ENCODE assay signal across 8 mouse cellular contexts in the genomic region with DNA sequence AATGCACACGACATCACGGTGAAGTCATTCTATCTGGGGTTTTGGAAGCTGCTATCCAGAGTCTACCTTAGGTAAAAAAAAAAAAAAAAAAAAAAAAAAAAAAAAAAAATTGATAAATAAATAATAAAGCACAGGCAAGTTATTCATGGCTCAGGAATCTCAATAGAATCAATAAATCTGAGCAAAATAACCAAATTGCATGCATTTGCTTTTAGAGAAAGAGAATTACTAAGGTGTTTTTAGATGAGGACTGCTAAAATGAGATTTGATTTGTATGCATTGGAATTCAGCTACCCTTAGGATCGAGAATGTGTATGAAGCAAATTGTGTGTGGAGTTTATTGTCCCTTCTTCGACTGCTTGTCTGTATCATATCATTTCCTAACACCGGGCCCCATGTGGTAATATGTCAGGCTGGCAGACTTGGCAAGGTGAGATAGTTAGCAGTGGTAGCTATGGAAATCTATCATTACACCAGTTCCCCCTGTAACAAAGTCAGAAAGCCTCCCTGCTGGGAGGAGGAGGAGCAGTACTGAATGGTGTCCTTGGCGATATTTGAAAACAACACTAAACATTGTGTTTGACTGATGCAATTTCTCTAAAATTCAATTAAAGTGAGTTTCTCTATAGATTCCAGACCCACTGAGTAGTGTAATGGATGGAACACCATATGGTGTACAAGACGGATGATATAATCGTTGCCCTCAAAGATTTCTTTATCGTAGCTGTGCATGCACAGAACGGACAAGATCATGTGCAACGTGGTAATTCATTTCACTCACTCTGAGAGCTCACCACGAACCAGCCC. TPM values are rescaled to one million over a fixed set of nuclear protein-coding genes. Genes with fewer than 3 reads are reported as not detected.
DNase-seq lines count a peak whose midpoint lies in the region; ATAC-seq and TF ChIP-seq lines count a peak whose summit lies in the region.

No protein-coding gene starts in this region.

- H3K9me3 ChIP-seq in erythroblast, embryonic 14.5 days (ENCODE audit: control insufficient read depth, low read length) = no peaks in the 10 kb centered on the region
- H3K9me3 ChIP-seq in E14TG2a.4 (ENCODE audit: low read length) = no peaks in the 10 kb centered on the region
- no peaks in the 10 kb centered on the region for H3K9me3 ChIP-seq in forebrain, embryonic 16.5 days (ENCODE audit: control insufficient read depth, low read length)
- H3K9me3 ChIP-seq in liver, embryonic 16.5 days (replicated peaks; ENCODE audit: control insufficient read depth, low read length) = no peaks in the 10 kb centered on the region

- DNase-seq in urinary bladder, adult 2 months (ENCODE audit: low spot score) = no peak
- DNase-seq in ovary, postnatal 36 days (ENCODE audit: low spot score) = no peak
- no peak for DNase-seq in embryo, embryonic 10 days (ENCODE audit: low spot score)

- H3K4me1 ChIP-seq in erythroblast, embryonic 14.5 days (ENCODE audit: control insufficient read depth) = peaks cover 42% of the 10 kb centered on the region
- peaks cover 41% of the 10 kb centered on the region for H3K4me1 ChIP-seq in E14TG2a.4 (replicated peaks; ENCODE audit: low read depth, low read length)
- peaks cover 9% of the 10 kb centered on the region for H3K4me1 ChIP-seq in forebrain, embryonic 16.5 days (replicated peaks; ENCODE audit: control insufficient read depth, insufficient read depth, low read length)
- H3K4me1 ChIP-seq in liver, embryonic 16.5 days (ENCODE audit: control insufficient read depth, low read depth, low read length) = peaks cover 22% of the 10 kb centered on the region

- H3K27me3 ChIP-seq in erythroblast, embryonic 14.5 days (ENCODE audit: control insufficient read depth) = no peaks in the 10 kb centered on the region
- 0 out of 2 replicates have a peak, but pooled peaks cover under 1% of the 10 kb centered on the region for H3K27me3 ChIP-seq in E14TG2a.4 (ENCODE audit: insufficient read depth, low read length)
- no peaks in the 10 kb centered on the region for H3K27me3 ChIP-seq in forebrain, embryonic 16.5 days (replicated peaks; ENCODE audit: control insufficient read depth, insufficient read depth, low read length)
- H3K27me3 ChIP-seq in liver, embryonic 16.5 days (ENCODE audit: control insufficient read depth, insufficient read depth, low read depth, low read length) = no peaks in the 10 kb centered on the region

- no peak overlapping the region for H3K27ac ChIP-seq in forebrain, embryonic 16.5 days (ENCODE audit: low read length)
- no peak overlapping the region for H3K27ac ChIP-seq in liver, embryonic 16.5 days (ENCODE audit: low read length)

- WGBS in forebrain, embryonic 16.5 days = 39% methylated on average over 12 of the region's 12 CpGs
- WGBS in liver, embryonic 16.5 days (ENCODE audit: insufficient replicate concordance) = 25% methylated on average over 12 of the region's 12 CpGs

- H3K9ac ChIP-seq in forebrain, embryonic 16.5 days (replicated peaks; ENCODE audit: low read depth, low read length) = no peak overlapping the region
- peak overlapping the region; percentile 93 for H3K9ac ChIP-seq in liver, embryonic 16.5 days (ENCODE audit: low read depth, low read length)

- H3K36me3 ChIP-seq in erythroblast, embryonic 14.5 days (ENCODE audit: control insufficient read depth) = peaks cover 26% of the 10 kb centered on the region
- peaks cover 28% of the 10 kb centered on the region for H3K36me3 ChIP-seq in E14TG2a.4 (ENCODE audit: insufficient read depth, low read length)
- H3K36me3 ChIP-seq in forebrain, embryonic 16.5 days (ENCODE audit: control insufficient read depth, insufficient read depth) = no peaks in the 10 kb centered on the region
- H3K36me3 ChIP-seq in liver, embryonic 16.5 days (ENCODE audit: control insufficient read depth, insufficient read depth) = no peaks in the 10 kb centered on the region

- peak overlapping the region; percentile 87 for H3K4me3 ChIP-seq in erythroblast, embryonic 14.5 days (replicated peaks)
- H3K4me3 ChIP-seq in E14TG2a.4 (replicated peaks; ENCODE audit: low read length) = peak overlapping the region; percentile 90
- H3K4me3 ChIP-seq in forebrain, embryonic 16.5 days (replicated peaks; ENCODE audit: low read length) = peak overlapping the region; percentile 86
- peak overlapping the region; percentile 85 for H3K4me3 ChIP-seq in liver, embryonic 16.5 days (ENCODE audit: low read depth, low read length)

- H3K4me2 ChIP-seq in forebrain, embryonic 16.5 days (ENCODE audit: low read length) = peak overlapping the region; percentile 96
- peak overlapping the region; percentile 86 for H3K4me2 ChIP-seq in liver, embryonic 16.5 days (ENCODE audit: low read depth, low read length)

- no peak for TF ChIP-seq CTCF in E14TG2a.4 (conservative IDR thresholded peaks at IDR 0.05; ENCODE audit: low read length)

- ATAC-seq in erythroblast, adult 5-6 weeks (replicated peaks; ENCODE audit: low FRiP score, poor library complexity, severe bottlenecking) = no peak
- ATAC-seq in forebrain, embryonic 16.5 days = no peak
- ATAC-seq in liver, embryonic 16.5 days (ENCODE audit: low read depth) = peak; percentile 26; the same call in 1 of the 2 replicates

RNA-seq across cellular contexts. Expression of gene Acyp1, which starts 7.2 kb away (rescaled TPM):
- polyA plus RNA-seq in erythroblast, embryonic 14.5 days (2012) = 7.4 and 10.0 TPM in 2 replicates
- total RNA-seq in erythroblast, adult 5-6 weeks (2015; ENCODE audit: low replicate concordance) = 7.9 and 26.1 TPM in 2 replicates
- total RNA-seq in erythroblast, adult 5-6 weeks (2017; ENCODE audit: low replicate concordance) = 13.6 and 21.0 TPM in 2 replicates
- polyA plus RNA-seq in forebrain, embryonic 16.5 days (2015; fragmentation: Nextera tagmentation; extraction: Ambion mirVana) = 46.9 and 52.8 TPM in 2 replicates
- polyA plus RNA-seq in liver, embryonic 16.5 days (2015; fragmentation: Nextera tagmentation; extraction: Ambion mirVana) = 43.3 and 48.8 TPM in 2 replicates
- 40.4 and 47.4 TPM in 2 replicates for polyA plus RNA-seq in urinary bladder, adult 2 months (2012; rRNA removed)

RNA-seq across cellular contexts. Expression of gene Zc2hc1c, which starts 7.3 kb away (rescaled TPM):
- polyA plus RNA-seq in erythroblast, embryonic 14.5 days (2012) = 0.01 TPM in 1 of 2 replicates, not detected in the other
- total RNA-seq in erythroblast, adult 5-6 weeks (2015; ENCODE audit: low replicate concordance) = 0.42 TPM in 1 of 2 replicates, not detected in the other
- total RNA-seq in erythroblast, adult 5-6 weeks (2017; ENCODE audit: low replicate concordance) = 0.17 TPM in 1 of 2 replicates, not detected in the other
- 0.86 and 0.98 TPM in 2 replicates for polyA plus RNA-seq in forebrain, embryonic 16.5 days (2015; fragmentation: Nextera tagmentation; extraction: Ambion mirVana)
- 0.08 and 0.13 TPM in 2 replicates for polyA plus RNA-seq in liver, embryonic 16.5 days (2015; fragmentation: Nextera tagmentation; extraction: Ambion mirVana)
- 1.1 and 1.3 TPM in 2 replicates for polyA plus RNA-seq in urinary bladder, adult 2 months (2012; rRNA removed)

RNA-seq across cellular contexts. Expression of gene Mlh3, which starts 10.6 kb away (rescaled TPM):
- 0.04 and 0.09 TPM in 2 replicates for polyA plus RNA-seq in erythroblast, embryonic 14.5 days (2012)
- 0.19 and 1.0 TPM in 2 replicates for total RNA-seq in erythroblast, adult 5-6 weeks (2015; ENCODE audit: low replicate concordance)
- total RNA-seq in erythroblast, adult 5-6 weeks (2017; ENCODE audit: low replicate concordance) = 2.2 and 2.6 TPM in 2 replicates
- polyA plus RNA-seq in forebrain, embryonic 16.5 days (2015; fragmentation: Nextera tagmentation; extraction: Ambion mirVana) = 10.7 and 11.7 TPM in 2 replicates
- polyA plus RNA-seq in liver, embryonic 16.5 days (2015; fragmentation: Nextera tagmentation; extraction: Ambion mirVana) = 2.2 and 2.3 TPM in 2 replicates
- 10.9 and 12.4 TPM in 2 replicates for polyA plus RNA-seq in urinary bladder, adult 2 months (2012; rRNA removed)

RNA-seq across cellular contexts. Expression of gene Nek9, which starts 58.1 kb away (rescaled TPM):
- 0.12 and 0.15 TPM in 2 replicates for polyA plus RNA-seq in erythroblast, embryonic 14.5 days (2012)
- 5.8 and 11.5 TPM in 2 replicates for total RNA-seq in erythroblast, adult 5-6 weeks (2015; ENCODE audit: low replicate concordance)
- 5.9 and 10.5 TPM in 2 replicates for total RNA-seq in erythroblast, adult 5-6 weeks (2017; ENCODE audit: low replicate concordance)
- polyA plus RNA-seq in forebrain, embryonic 16.5 days (2015; fragmentation: Nextera tagmentation; extraction: Ambion mirVana) = 13.2 and 13.9 TPM in 2 replicates
- 5.4 and 6.9 TPM in 2 replicates for polyA plus RNA-seq in liver, embryonic 16.5 days (2015; fragmentation: Nextera tagmentation; extraction: Ambion mirVana)
- polyA plus RNA-seq in urinary bladder, adult 2 months (2012; rRNA removed) = 54.2 and 64.1 TPM in 2 replicates
